Mouse (Mus musculus) CH12.LX (cell line): ENCODE results near the gene Kcnd1.

Experiments
- CTCF ChIP-seq, 2 experiments: IDR thresholded peaks in 1 of 2; conservative IDR thresholded peaks in 1 of 2; 2 replicates each; pipeline ENCODE4 v1.5.1; 2011 to 2012; ENCODE audit warnings: low read depth in 2 of 2, low read length in 2 of 2, improper control_type of control experiment in 1 of 2, inconsistent platforms in 1 of 2, mild to moderate bottlenecking in 1 of 2, moderate library complexity in 1 of 2
- GABPA ChIP-seq: IDR thresholded peaks from 2 replicates; pipeline ENCODE4 v1.6.1; 2012; ENCODE audit warnings: low read depth, low read length, improper control_type of control experiment, inconsistent platforms; ENCODE audit not compliant: insufficient replicate concordance
- MAZ ChIP-seq: IDR thresholded peaks from 2 replicates; pipeline ENCODE4 v1.6.1; 2012; ENCODE audit warnings: low read depth, mild to moderate bottlenecking, inconsistent platforms, low read length, improper control_type of control experiment, moderate library complexity
- POLR2A ChIP-seq: IDR thresholded peaks from 2 replicates; pipeline ENCODE4 v1.6.1; 2011; ENCODE audit warnings: low read depth, mild to moderate bottlenecking, improper control_type of control experiment, low read length
- POLR2AphosphoS2 ChIP-seq: IDR thresholded peaks from 2 replicates; pipeline ENCODE4 v1.6.1; 2011; ENCODE audit warnings: low read depth, low read length, improper control_type of control experiment
- RCOR1 ChIP-seq: conservative IDR thresholded peaks from 2 replicates; pipeline ENCODE4 v1.6.1; 2012; ENCODE audit warnings: low read depth, mild to moderate bottlenecking, inconsistent platforms, low read length, improper control_type of control experiment
- ZNF384 ChIP-seq: IDR thresholded peaks from 2 replicates; pipeline ENCODE4 v1.6.1; 2012; ENCODE audit warnings: low read depth, low read length, improper control_type of control experiment, inconsistent platforms

GRCm38 (mm10) chrX:7778450-7779244 is 43.4 kb upstream of the Kcnd1 start:
- no peak for TF ChIP-seq CTCF (conservative IDR thresholded peaks at IDR 0.05 in 1 of 2, IDR thresholded peaks at IDR 0.05 in 1 of 2; ENCODE audit: low read depth in 2 of 2, low read length in 2 of 2)
- no peak for TF ChIP-seq ZNF384
- TF ChIP-seq GABPA = no peak
- no peak for TF ChIP-seq POLR2AphosphoS2
- no peak for TF ChIP-seq POLR2A
- no peak for TF ChIP-seq RCOR1
- TF ChIP-seq MAZ = no peak
